Mouse (Mus musculus): ENCODE measurements around the gene P3h2.

P3h2 gene

GRCm38 (mm10) chr16:26065060-26065459 lies 40.5 kb downstream of the P3h2 start:
- no peak for DNase-seq

- no peak for DNase-seq
Measured at GRCm38 (mm10) chr16:26060239-26061085, 45.1 kb downstream of the P3h2 start.

GRCm38 (mm10) chr16:26053631-26054030 lies 52.0 kb downstream of the P3h2 start:
- no peak for DNase-seq

GRCm38 (mm10) chr16:26049393-26050087 lies 56.0 kb downstream of the P3h2 start:
- DNase-seq = no peak

GRCm38 (mm10) chr16:26047870-26048269 lies 57.7 kb downstream of the P3h2 start:
- no peak for DNase-seq

- DNase-seq = no peak
Measured at GRCm38 (mm10) chr16:26047396-26047795, 58.2 kb downstream of the P3h2 start.

GRCm38 (mm10) chr16:26041929-26042303 lies 63.7 kb downstream of the P3h2 start:
- no peak for DNase-seq

- no peak for DNase-seq
Measured at GRCm38 (mm10) chr16:26041021-26041928, 64.3 kb downstream of the P3h2 start.

- DNase-seq = no peak
Measured at GRCm38 (mm10) chr16:26039320-26039719, 66.3 kb downstream of the P3h2 start.

- DNase-seq = no peak
Measured at GRCm38 (mm10) chr16:26035525-26035924, 70.1 kb downstream of the P3h2 start.

- DNase-seq = no peak
Measured at GRCm38 (mm10) chr16:26035079-26035478, 70.5 kb downstream of the P3h2 start.

- DNase-seq = no peak
Measured at GRCm38 (mm10) chr16:26029424-26030012, 76.1 kb downstream of the P3h2 start.

- no peak for DNase-seq
Measured at GRCm38 (mm10) chr16:26026416-26026815, 79.2 kb downstream of the P3h2 start.

GRCm38 (mm10) chr16:26024543-26024942 lies 81.0 kb downstream of the P3h2 start:
- DNase-seq = no peak

GRCm38 (mm10) chr16:26023352-26023751 lies 82.2 kb downstream of the P3h2 start:
- no peak for DNase-seq

- DNase-seq = no peak
Measured at GRCm38 (mm10) chr16:26021759-26022158, 83.8 kb downstream of the P3h2 start.

GRCm38 (mm10) chr16:26005811-26006210 lies 99.8 kb downstream of the P3h2 start:
- no peak for DNase-seq

- DNase-seq = no peak
Measured at GRCm38 (mm10) chr16:26003261-26003660, 102.3 kb downstream of the P3h2 start.

GRCm38 (mm10) chr16:26002848-26003247 lies 102.7 kb downstream of the P3h2 start:
- no peak for DNase-seq

GRCm38 (mm10) chr16:25994605-25995004 lies 111.0 kb downstream of the P3h2 start:
- DNase-seq = no peak

GRCm38 (mm10) chr16:25987221-25987620 lies 118.4 kb downstream of the P3h2 start:
- no peak for DNase-seq

GRCm38 (mm10) chr16:25983635-25984034 lies 121.9 kb downstream of the P3h2 start:
- no peak for DNase-seq

- no peak for DNase-seq
Measured at GRCm38 (mm10) chr16:25979037-25979436, 126.5 kb downstream of the P3h2 start.
